Mouse (Mus musculus) frontal cortex, postnatal 14 days (tissue): Measurements from ENCODE around the gene Gramd1b.
A peak's percentile ranks its signal among the peaks of the same experiment; 100 is the strongest.

Experiments
- DNase-seq, 2 experiments: peaks; one replicate each; pipeline ENCODE4 v3.0.0; 2022; ENCODE audit warnings: low spot score in 2 of 2

Gramd1b gene

GRCm38 (mm10) chr9:40426282-40426964 lies 104.8 kb downstream of the Gramd1b start:
- DNase-seq: no peak

- no peak for DNase-seq
Observed at GRCm38 (mm10) chr9:40424874-40425273, 106.3 kb downstream of the Gramd1b start.

- no peak for DNase-seq
Observed at GRCm38 (mm10) chr9:40423427-40423867, 107.7 kb downstream of the Gramd1b start.

GRCm38 (mm10) chr9:40422368-40423057 lies 108.7 kb downstream of the Gramd1b start:
- DNase-seq: no peak

- DNase-seq: no peak
Observed at GRCm38 (mm10) chr9:40420652-40421335, 110.4 kb downstream of the Gramd1b start.

- DNase-seq: no peak
Observed at GRCm38 (mm10) chr9:40418803-40419202, 112.4 kb downstream of the Gramd1b start.

GRCm38 (mm10) chr9:40416150-40416549 lies 115.0 kb downstream of the Gramd1b start:
- DNase-seq: no peak

- peak in 1 of 2 experiments; percentile 57 for DNase-seq
Observed at GRCm38 (mm10) chr9:40414904-40415766, 116.0 kb downstream of the Gramd1b start.

GRCm38 (mm10) chr9:40414498-40414903 lies 116.7 kb downstream of the Gramd1b start:
- DNase-seq: peak in 1 of 2 experiments; percentile 60

GRCm38 (mm10) chr9:40413601-40414000 lies 117.6 kb downstream of the Gramd1b start:
- no peak for DNase-seq

GRCm38 (mm10) chr9:40412931-40413330 lies 118.3 kb downstream of the Gramd1b start:
- DNase-seq: no peak

GRCm38 (mm10) chr9:40412246-40412645 lies 118.9 kb downstream of the Gramd1b start:
- DNase-seq: no peak

- no peak for DNase-seq
Observed at GRCm38 (mm10) chr9:40410895-40411294, 120.3 kb downstream of the Gramd1b start.

- DNase-seq: no peak
Observed at GRCm38 (mm10) chr9:40409071-40409470, 122.1 kb downstream of the Gramd1b start.

- DNase-seq: no peak
Observed at GRCm38 (mm10) chr9:40408415-40408814, 122.8 kb downstream of the Gramd1b start.

GRCm38 (mm10) chr9:40407876-40408275 lies 123.3 kb downstream of the Gramd1b start:
- DNase-seq: no peak

- no peak for DNase-seq
Observed at GRCm38 (mm10) chr9:40405804-40406203, 125.4 kb downstream of the Gramd1b start.

- no peak for DNase-seq
Observed at GRCm38 (mm10) chr9:40405263-40405662, 125.9 kb downstream of the Gramd1b start.

- no peak for DNase-seq
Observed at GRCm38 (mm10) chr9:40404637-40405036, 126.5 kb downstream of the Gramd1b start.

GRCm38 (mm10) chr9:40403750-40404149 lies 127.4 kb downstream of the Gramd1b start:
- no peak for DNase-seq

GRCm38 (mm10) chr9:40401818-40402217 lies 129.4 kb downstream of the Gramd1b start:
- no peak for DNase-seq

GRCm38 (mm10) chr9:40400854-40401253 lies 130.3 kb downstream of the Gramd1b start:
- no peak for DNase-seq
